Mouse (Mus musculus) G1E (cell line): Measurements from ENCODE around the gene Tex9.

Source experiments
- CTCF ChIP-seq: IDR thresholded peaks from 2 replicates; pipeline ENCODE4 v1.5.1; 2012; ENCODE audit warnings: low read depth, low read length, inconsistent platforms, mixed read lengths
- GATA1 ChIP-seq: IDR thresholded peaks from 2 replicates; pipeline ENCODE4 v1.6.1; 2012; ENCODE audit warnings: borderline replicate concordance, low read length, inconsistent platforms, mixed read lengths
- POLR2AphosphoS5 ChIP-seq: IDR thresholded peaks from 2 replicates; pipeline ENCODE4 v1.6.1; 2012; ENCODE audit warnings: low read depth, low read length, inconsistent platforms; ENCODE audit not compliant: insufficient replicate concordance

DNA sequence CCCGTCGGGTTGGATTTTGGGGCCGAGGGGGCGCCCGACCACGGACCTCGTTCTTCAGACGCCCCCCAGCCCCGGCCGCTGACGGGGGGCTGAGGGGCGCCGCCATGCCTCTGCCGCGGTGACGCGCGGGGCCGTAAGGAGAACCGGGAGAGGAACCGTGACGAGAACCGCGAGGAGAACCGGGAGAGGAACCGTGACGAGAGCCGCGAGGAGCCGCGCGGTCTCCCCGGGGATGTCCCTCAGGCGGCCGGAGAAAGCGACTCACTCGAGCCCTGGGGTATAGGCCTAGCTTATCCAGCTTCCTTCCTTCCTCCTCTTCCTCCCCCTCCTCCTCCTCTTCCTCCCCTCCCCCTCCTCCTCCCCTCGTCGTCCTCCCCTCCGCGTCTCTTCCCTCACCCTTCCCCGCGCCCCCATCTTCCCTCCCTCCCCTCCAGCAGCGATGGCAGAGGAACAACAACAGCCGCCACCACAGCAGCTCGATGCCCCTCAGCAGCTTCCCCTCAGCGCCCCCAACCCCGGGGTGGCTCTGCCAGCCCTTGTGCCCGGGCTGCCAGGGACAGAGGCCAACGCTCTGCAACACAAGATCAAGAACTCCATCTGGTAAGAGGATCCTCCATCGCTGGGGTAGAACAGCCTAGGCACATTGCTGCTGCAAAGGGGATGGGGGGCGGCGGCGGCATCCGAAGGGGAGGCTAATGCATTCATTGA lies 40.5 kb upstream of the Tex9 start:
- TF ChIP-seq CTCF (no peak), POLR2AphosphoS5 (no peak), GATA1 (no peak)
